Mouse (Mus musculus): ENCODE data around the gene Akt3. TPM values are rescaled to one million over a fixed set of nuclear protein-coding genes. Genes with fewer than 3 reads are reported as not detected.

The Akt3 gene
- polyA plus RNA-seq, 1 experiment from 2014 or later, result 25.3 TPM

DNA sequence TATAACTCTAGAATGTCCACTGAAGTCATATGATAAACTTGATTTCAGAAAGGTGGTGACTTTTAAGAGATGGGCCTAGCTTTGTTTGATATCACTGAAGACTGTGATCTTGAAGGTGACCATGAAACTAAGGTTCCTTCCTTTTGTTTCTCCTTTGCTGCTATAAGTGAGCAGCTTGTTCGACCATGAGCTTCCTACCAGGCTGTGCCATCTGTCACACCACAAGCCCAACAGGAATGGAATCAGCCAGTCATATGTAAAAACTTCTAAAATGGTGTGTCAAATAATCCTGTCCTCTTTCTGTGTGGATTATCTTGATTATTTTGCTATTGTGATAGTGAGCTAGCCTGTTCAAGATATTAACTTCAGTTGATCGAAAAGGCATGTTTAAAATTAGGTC is 222.5 kb downstream of the Akt3 start:
- H3K36me3 ChIP-seq (ENCODE audit: control insufficient read depth, insufficient read depth, low read length), result no peaks in the 10 kb centered on the region
- H3K27ac ChIP-seq (ENCODE audit: low read depth, low read length), result no peak overlapping the region
- no peak for ATAC-seq (ENCODE audit: insufficient read depth, low FRiP score, low TSS enrichment)
- H3K4me2 ChIP-seq (ENCODE audit: low read depth), result no peak overlapping the region
- DNase-seq (ENCODE audit: low spot score), result no peak
- no peaks in the 10 kb centered on the region for H3K9me3 ChIP-seq (ENCODE audit: control insufficient read depth, low read length)
- H3K4me3 ChIP-seq (ENCODE audit: low read depth, low read length), result no peak overlapping the region
- H3K27me3 ChIP-seq (ENCODE audit: control insufficient read depth, insufficient read depth, low read length), result no peaks in the 10 kb centered on the region
- WGBS, result 75% methylated on average over 2 of the region's 2 CpGs
- no peak overlapping the region for H3K9ac ChIP-seq (ENCODE audit: low read length)
- no peaks in the 10 kb centered on the region for H3K4me1 ChIP-seq (ENCODE audit: control insufficient read depth, insufficient read depth, low read length)

DNA sequence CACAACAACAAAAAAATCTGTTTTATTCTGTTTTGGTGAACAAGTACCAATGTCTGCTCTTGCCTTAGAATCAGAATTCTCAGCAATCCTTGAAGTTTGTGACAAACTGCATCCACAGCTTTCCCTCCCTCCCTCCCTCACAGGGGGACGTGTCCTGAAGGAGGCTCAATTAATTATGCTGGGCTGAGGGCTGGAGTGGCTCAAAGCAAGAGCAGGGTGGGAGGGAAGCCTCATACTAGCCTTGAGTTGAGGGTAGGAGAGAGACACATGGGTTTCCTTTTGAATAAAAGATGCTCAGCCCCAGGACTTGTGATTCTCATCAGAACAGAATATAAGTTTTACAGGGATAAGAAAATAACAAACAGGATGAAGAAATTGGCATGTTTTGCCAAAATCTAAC is 225.8 kb downstream of the Akt3 start:
- H3K27me3 ChIP-seq (ENCODE audit: control insufficient read depth, insufficient read depth, low read length), result no peaks in the 10 kb centered on the region
- H3K36me3 ChIP-seq (ENCODE audit: control insufficient read depth, insufficient read depth, low read length), result no peaks in the 10 kb centered on the region
- no peaks in the 10 kb centered on the region for H3K9me3 ChIP-seq (ENCODE audit: control insufficient read depth, low read length)
- no peaks in the 10 kb centered on the region for H3K4me1 ChIP-seq (ENCODE audit: control insufficient read depth, insufficient read depth, low read length)
- no peak overlapping the region for H3K9ac ChIP-seq (ENCODE audit: low read length)
- WGBS, result 21% methylated on average over 1 of the region's 1 CpGs
- H3K27ac ChIP-seq (ENCODE audit: low read depth, low read length), result no peak overlapping the region
- no peak overlapping the region for H3K4me3 ChIP-seq (ENCODE audit: low read depth, low read length)
- H3K4me2 ChIP-seq (ENCODE audit: low read depth), result no peak overlapping the region
- ATAC-seq (ENCODE audit: insufficient read depth, low FRiP score, low TSS enrichment), result no peak
- DNase-seq (ENCODE audit: low spot score), result no peak

DNA sequence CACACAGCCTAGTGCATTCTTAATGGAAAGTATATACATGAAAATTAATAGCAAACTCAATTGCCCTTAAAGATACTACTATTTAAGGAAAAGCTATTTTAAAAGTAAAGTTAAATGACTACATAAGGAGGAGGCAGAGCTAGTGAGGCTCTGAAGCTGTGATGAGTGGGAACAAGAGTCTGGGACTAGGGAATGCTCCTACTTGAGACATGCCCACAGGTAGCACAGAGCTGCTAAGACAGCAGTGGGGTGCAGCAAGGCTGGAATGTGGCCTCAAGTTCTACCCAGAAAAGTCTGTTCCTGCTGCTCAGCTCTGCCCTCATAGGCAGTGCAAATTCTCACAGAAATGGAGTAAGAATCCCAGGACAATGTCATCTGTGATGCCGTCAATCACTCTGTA is 226.8 kb downstream of the Akt3 start:
- WGBS, result 100% methylated on average over 1 of the region's 1 CpGs
- no peaks in the 10 kb centered on the region for H3K9me3 ChIP-seq (ENCODE audit: control insufficient read depth, low read length)
- no peak for DNase-seq (ENCODE audit: low spot score)
- no peak overlapping the region for H3K9ac ChIP-seq (ENCODE audit: low read length)
- H3K4me3 ChIP-seq (ENCODE audit: low read depth, low read length), result no peak overlapping the region
- no peaks in the 10 kb centered on the region for H3K4me1 ChIP-seq (ENCODE audit: control insufficient read depth, insufficient read depth, low read length)
- no peak overlapping the region for H3K4me2 ChIP-seq (ENCODE audit: low read depth)
- no peak overlapping the region for H3K27ac ChIP-seq (ENCODE audit: low read depth, low read length)
- H3K27me3 ChIP-seq (ENCODE audit: control insufficient read depth, insufficient read depth, low read length), result no peaks in the 10 kb centered on the region
- H3K36me3 ChIP-seq (ENCODE audit: control insufficient read depth, insufficient read depth, low read length), result no peaks in the 10 kb centered on the region
- ATAC-seq (ENCODE audit: insufficient read depth, low FRiP score, low TSS enrichment), result no peak

DNA sequence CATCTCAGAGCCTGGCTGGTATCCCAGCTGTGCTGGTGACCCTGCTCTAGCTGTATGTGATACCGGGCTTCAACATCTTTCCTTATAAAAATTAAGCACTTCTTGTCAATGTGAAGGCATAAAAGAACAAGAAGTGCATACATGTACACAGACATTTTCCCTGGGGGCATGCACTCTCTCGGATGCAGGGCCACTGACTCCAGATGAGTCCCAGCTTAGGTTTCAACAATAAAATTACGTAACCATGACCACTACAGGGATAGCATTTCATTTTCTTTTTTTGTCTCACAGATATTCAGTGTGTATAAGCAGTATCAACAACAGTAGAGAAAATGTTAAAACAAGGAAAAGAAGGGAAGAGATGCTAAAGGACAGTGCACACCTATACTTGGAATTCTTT is 227.3 kb downstream of the Akt3 start:
- no peak overlapping the region for H3K27ac ChIP-seq (ENCODE audit: low read depth, low read length)
- no peaks in the 10 kb centered on the region for H3K9me3 ChIP-seq (ENCODE audit: control insufficient read depth, low read length)
- H3K4me2 ChIP-seq (ENCODE audit: low read depth), result no peak overlapping the region
- no peaks in the 10 kb centered on the region for H3K27me3 ChIP-seq (ENCODE audit: control insufficient read depth, insufficient read depth, low read length)
- no peak overlapping the region for H3K9ac ChIP-seq (ENCODE audit: low read length)
- no peak for DNase-seq (ENCODE audit: low spot score)
- H3K4me3 ChIP-seq (ENCODE audit: low read depth, low read length), result no peak overlapping the region
- no peak for ATAC-seq (ENCODE audit: insufficient read depth, low FRiP score, low TSS enrichment)
- no peaks in the 10 kb centered on the region for H3K36me3 ChIP-seq (ENCODE audit: control insufficient read depth, insufficient read depth, low read length)
- 75% methylated on average over 3 of the region's 3 CpGs for WGBS
- H3K4me1 ChIP-seq (ENCODE audit: control insufficient read depth, insufficient read depth, low read length), result no peaks in the 10 kb centered on the region

DNA sequence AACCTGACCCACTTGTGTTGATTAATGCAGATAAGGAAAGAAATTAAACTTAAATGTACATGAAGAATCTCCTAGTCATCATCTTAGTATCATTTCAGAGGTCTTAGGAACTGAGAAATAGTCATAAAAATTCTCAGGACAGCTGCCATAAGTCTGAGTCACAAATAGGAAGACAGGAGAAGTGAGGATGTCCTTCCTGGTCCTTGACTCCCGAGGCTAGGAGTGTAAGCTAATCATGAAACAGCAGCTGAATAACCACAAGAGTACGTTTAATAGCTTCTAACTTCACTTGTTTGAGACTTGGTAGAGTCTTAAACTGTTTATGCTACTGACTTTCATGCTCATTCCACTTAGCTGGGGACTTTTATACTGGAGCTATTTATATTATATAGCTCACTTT is 229.0 kb downstream of the Akt3 start:
- Histone ChIP-seq H3K4me2 (ENCODE audit: low read depth) (no peak overlapping the region), H3K9ac (ENCODE audit: low read length) (no peak overlapping the region), H3K36me3 (ENCODE audit: control insufficient read depth, insufficient read depth, low read length) (no peaks in the 10 kb centered on the region), H3K9me3 (ENCODE audit: control insufficient read depth, low read length) (no peaks in the 10 kb centered on the region), H3K4me1 (ENCODE audit: control insufficient read depth, insufficient read depth, low read length) (no peaks in the 10 kb centered on the region), H3K27ac (ENCODE audit: low read depth, low read length) (no peak overlapping the region), H3K27me3 (ENCODE audit: control insufficient read depth, insufficient read depth, low read length) (no peaks in the 10 kb centered on the region), H3K4me3 (ENCODE audit: low read depth, low read length) (no peak overlapping the region)
- DNase-seq (ENCODE audit: low spot score) (no peak), ATAC-seq (ENCODE audit: insufficient read depth, low FRiP score, low TSS enrichment) (no peak)
- WGBS, result 91% methylated on average over 2 of the region's 2 CpGs

DNA sequence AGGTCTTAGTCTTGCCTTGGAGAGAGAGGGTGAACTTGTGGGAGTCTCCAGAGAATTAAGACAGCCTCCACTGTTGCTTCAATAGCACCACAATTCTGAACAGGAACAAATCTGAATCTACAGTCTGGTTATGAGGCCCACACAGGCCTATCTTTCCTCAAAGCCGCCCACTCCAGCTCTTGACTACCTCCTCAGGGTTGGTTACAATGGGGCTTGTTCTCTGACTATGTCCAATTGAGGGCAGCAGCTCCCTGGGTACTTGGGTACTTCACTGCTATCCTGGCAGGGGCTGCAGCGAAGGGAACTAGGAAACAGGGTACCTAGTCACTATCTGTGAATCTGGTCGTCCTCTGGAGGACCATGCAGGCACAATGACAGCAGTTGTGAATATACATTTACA is 230.3 kb downstream of the Akt3 start:
- H3K27me3 ChIP-seq (ENCODE audit: control insufficient read depth, insufficient read depth, low read length), result no peaks in the 10 kb centered on the region
- no peak for ATAC-seq (ENCODE audit: insufficient read depth, low FRiP score, low TSS enrichment)
- H3K9ac ChIP-seq (ENCODE audit: low read length), result no peak overlapping the region
- no peak for DNase-seq (ENCODE audit: low spot score)
- H3K9me3 ChIP-seq (ENCODE audit: control insufficient read depth, low read length), result no peaks in the 10 kb centered on the region
- H3K4me3 ChIP-seq (ENCODE audit: low read depth, low read length), result no peak overlapping the region
- peaks cover 1% of the 10 kb centered on the region; the same call in 1 of the 2 replicates for H3K36me3 ChIP-seq (ENCODE audit: control insufficient read depth, insufficient read depth, low read length)
- no peak overlapping the region for H3K4me2 ChIP-seq (ENCODE audit: low read depth)
- no peak overlapping the region for H3K27ac ChIP-seq (ENCODE audit: low read depth, low read length)
- 91% methylated on average over 3 of the region's 3 CpGs for WGBS
- H3K4me1 ChIP-seq (ENCODE audit: control insufficient read depth, insufficient read depth, low read length), result no peaks in the 10 kb centered on the region

DNA sequence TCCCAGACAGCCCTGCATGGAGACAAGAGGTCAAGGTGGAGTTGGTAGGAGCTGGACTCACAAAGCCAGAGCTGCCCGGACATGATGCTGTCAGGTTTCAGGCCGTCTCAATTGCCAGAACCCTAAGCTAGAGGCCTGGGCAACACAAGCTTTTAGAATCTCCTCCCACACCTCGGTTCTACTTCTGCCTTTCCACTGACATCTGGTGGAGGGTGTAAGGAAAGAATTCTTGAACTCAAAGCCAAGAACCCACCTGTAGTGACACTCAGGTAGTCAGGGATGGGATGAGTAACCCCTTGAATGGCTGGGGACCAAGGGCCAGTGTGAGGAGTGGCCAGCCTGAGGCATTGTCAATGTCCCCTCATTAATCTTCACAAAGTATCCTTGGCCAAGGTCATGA is 235.3 kb downstream of the Akt3 start:
- Histone ChIP-seq H3K27ac (ENCODE audit: low read depth, low read length) (no peak overlapping the region), H3K9me3 (ENCODE audit: control insufficient read depth, low read length) (no peaks in the 10 kb centered on the region), H3K4me2 (ENCODE audit: low read depth) (no peak overlapping the region), H3K9ac (ENCODE audit: low read length) (no peak overlapping the region), H3K4me3 (ENCODE audit: low read depth, low read length) (no peak overlapping the region), H3K27me3 (ENCODE audit: control insufficient read depth, insufficient read depth, low read length) (no peaks in the 10 kb centered on the region), H3K4me1 (ENCODE audit: control insufficient read depth, insufficient read depth, low read length) (no peaks in the 10 kb centered on the region), H3K36me3 (ENCODE audit: control insufficient read depth, insufficient read depth, low read length) (peaks cover 3% of the 10 kb centered on the region; the same call in 1 of the 2 replicates)
- ATAC-seq (ENCODE audit: insufficient read depth, low FRiP score, low TSS enrichment) (no peak), DNase-seq (ENCODE audit: low spot score) (no peak)
- 79% methylated on average over 3 of the region's 3 CpGs for WGBS

DNA sequence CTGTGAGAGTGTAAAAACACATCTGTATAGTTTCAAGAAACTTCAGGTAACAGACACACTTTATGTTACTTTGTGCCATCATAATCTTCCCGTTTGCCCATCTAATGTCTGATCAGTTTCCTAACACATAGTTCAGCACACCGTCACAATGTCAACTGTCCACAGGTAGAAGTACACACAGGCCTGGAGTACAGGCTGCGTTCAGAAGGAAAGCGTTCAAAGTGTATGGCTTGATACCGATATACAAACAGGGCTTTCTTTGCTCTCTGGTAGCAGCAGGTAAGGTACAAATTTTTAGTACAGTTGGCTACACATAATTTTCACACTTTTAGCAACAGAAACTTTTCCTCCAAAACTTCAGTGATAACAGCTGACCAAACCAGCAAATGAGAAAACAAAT is 238.3 kb downstream of the Akt3 start:
- no peaks in the 10 kb centered on the region for H3K27me3 ChIP-seq (ENCODE audit: control insufficient read depth, insufficient read depth, low read length)
- 93% methylated on average over 5 of the region's 5 CpGs for WGBS
- H3K36me3 ChIP-seq (ENCODE audit: control insufficient read depth, insufficient read depth, low read length), result peaks cover 3% of the 10 kb centered on the region; the same call in 1 of the 2 replicates
- DNase-seq (ENCODE audit: low spot score), result no peak
- no peaks in the 10 kb centered on the region for H3K9me3 ChIP-seq (ENCODE audit: control insufficient read depth, low read length)
- H3K4me1 ChIP-seq (ENCODE audit: control insufficient read depth, insufficient read depth, low read length), result no peaks in the 10 kb centered on the region; the same call in 1 of the 2 replicates
- no peak overlapping the region for H3K4me2 ChIP-seq (ENCODE audit: low read depth)
- no peak for ATAC-seq (ENCODE audit: insufficient read depth, low FRiP score, low TSS enrichment)
- no peak overlapping the region for H3K9ac ChIP-seq (ENCODE audit: low read length)
- H3K4me3 ChIP-seq (ENCODE audit: low read depth, low read length), result no peak overlapping the region
- H3K27ac ChIP-seq (ENCODE audit: low read depth, low read length), result no peak overlapping the region

DNA sequence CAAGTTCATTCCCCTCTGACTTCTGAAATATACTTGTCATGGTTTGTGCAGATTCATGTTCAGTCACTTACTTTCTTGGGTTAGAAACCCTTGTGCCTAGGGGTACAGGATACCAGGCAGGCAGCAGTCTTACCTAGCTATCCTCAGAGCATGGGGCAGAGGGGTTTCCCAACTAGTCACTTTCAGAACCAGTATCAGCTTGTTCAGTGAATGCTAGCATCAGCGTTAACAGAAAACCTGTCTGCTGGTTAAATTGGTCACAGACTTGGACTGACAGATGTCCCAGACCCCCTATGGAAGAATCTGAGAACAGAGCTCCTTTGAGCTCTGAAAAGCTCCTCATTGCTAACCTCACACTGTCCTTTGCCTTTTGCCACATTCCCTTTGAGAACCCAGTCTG is 239.3 kb downstream of the Akt3 start:
- DNase-seq (ENCODE audit: low spot score), result no peak

More for the DNA sequence above, 239.3 kb downstream of the Akt3 start:
- no peak overlapping the region for H3K4me3 ChIP-seq (ENCODE audit: low read depth, low read length)
- no peak overlapping the region for H3K4me2 ChIP-seq (ENCODE audit: low read depth)
- 78% methylated on average over 1 of the region's 1 CpGs for WGBS
- ATAC-seq (ENCODE audit: insufficient read depth, low FRiP score, low TSS enrichment), result no peak
- H3K27me3 ChIP-seq (ENCODE audit: control insufficient read depth, insufficient read depth, low read length), result no peaks in the 10 kb centered on the region
- no peak overlapping the region for H3K9ac ChIP-seq (ENCODE audit: low read length)
- peaks cover 3% of the 10 kb centered on the region; the same call in 1 of the 2 replicates for H3K36me3 ChIP-seq (ENCODE audit: control insufficient read depth, insufficient read depth, low read length)
- H3K9me3 ChIP-seq (ENCODE audit: control insufficient read depth, low read length), result no peaks in the 10 kb centered on the region
- H3K4me1 ChIP-seq (ENCODE audit: control insufficient read depth, insufficient read depth, low read length), result no peaks in the 10 kb centered on the region; the same call in 1 of the 2 replicates
- H3K27ac ChIP-seq (ENCODE audit: low read depth, low read length), result no peak overlapping the region
